ENCODE assay signal across 8 mouse cellular contexts in the genomic region with DNA sequence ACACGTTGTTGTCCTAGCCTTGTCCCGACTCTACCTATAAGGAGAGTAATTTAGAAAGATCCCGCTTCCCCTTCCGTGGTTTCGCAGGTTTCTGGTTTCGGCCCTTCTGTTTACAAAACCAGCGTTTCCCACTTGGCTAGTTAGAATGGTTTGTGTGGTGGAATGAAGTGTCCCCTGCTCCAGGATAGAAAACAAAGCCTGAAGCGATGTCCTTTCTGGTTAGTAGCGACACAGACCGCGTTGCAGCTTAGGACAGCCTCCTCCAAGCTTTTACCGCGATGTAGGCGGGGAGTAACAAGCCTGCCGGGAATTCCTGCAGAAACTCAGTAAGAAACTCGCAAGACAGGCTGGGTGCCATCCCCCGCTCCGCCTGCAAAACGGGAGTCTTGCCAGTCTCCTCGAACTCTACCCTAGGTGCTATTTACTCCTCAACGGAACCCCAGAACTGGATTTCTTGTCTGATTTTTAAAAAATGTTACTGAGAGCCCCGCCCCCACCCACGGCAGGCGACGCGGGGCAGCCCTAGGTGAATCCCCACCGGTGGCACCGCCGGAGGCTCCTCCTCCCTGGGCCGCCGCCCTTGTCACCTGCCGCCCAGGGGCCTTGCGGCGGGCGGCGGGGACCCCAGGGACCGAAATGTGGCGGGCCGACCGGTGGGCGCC. TPM values are rescaled to one million over a fixed set of nuclear protein-coding genes. Genes with fewer than 3 reads are reported as not detected.
DNase-seq lines count a peak whose midpoint lies in the region; ATAC-seq and TF ChIP-seq lines count a peak whose summit lies in the region.

A gene (plus strand): TSS at position 382 of the 662 bp plus-strand sequence.

- intact Hi-C loops in left cerebral cortex, postnatal 25 days (cut with DNase I): loop anchor here (5.0 kb wide), 1 partner anchor 76 kb away; no protein-coding TSS in a partner anchor

- H3K9me3 ChIP-seq in forebrain, embryonic 14.5 days (replicated peaks; ENCODE audit: control insufficient read depth, low read length): no peaks in the 10 kb centered on the region
- no peaks in the 10 kb centered on the region for H3K9me3 ChIP-seq in hindbrain, postnatal 0 days (ENCODE audit: low read length)
- no peaks in the 10 kb centered on the region for H3K9me3 ChIP-seq in midbrain, embryonic 10.5 days (replicated peaks)

- no peak for ATAC-seq in forebrain, embryonic 14.5 days
- ATAC-seq in hindbrain, postnatal 0 days: no peak

- WGBS in forebrain, embryonic 14.5 days: under 1% methylated on average over 41 of the region's 41 CpGs
- WGBS in hindbrain, postnatal 0 days: 2% methylated on average over 41 of the region's 41 CpGs
- WGBS in midbrain, embryonic 10.5 days: 2% methylated on average over 41 of the region's 41 CpGs
- WGBS in small intestine, adult 2 months: under 1% methylated on average over 41 of the region's 41 CpGs

- H3K36me3 ChIP-seq in forebrain, embryonic 14.5 days (ENCODE audit: control insufficient read depth, insufficient read depth, low read length): no peaks in the 10 kb centered on the region
- no peaks in the 10 kb centered on the region for H3K36me3 ChIP-seq in hindbrain, postnatal 0 days (ENCODE audit: insufficient read depth, low read length)
- no peaks in the 10 kb centered on the region for H3K36me3 ChIP-seq in midbrain, embryonic 10.5 days
- H3K36me3 ChIP-seq in small intestine, adult 2 months (ENCODE audit: control insufficient read depth, insufficient read depth, low read length): no peaks in the 10 kb centered on the region

- H3K27ac ChIP-seq in forebrain, embryonic 14.5 days (ENCODE audit: low read depth, low read length): no peak within 1 kb of the TSS
- H3K27ac ChIP-seq in hindbrain, postnatal 0 days: no peak within 1 kb of the TSS
- no peak within 1 kb of the TSS; the same call in 1 of the 2 replicates for H3K27ac ChIP-seq in midbrain, embryonic 10.5 days (replicated peaks)
- H3K27ac ChIP-seq in small intestine, adult 2 months (ENCODE audit: insufficient read depth, low read depth, low read length): peak within 1 kb of the TSS; percentile 60

- H3K9ac ChIP-seq in forebrain, embryonic 14.5 days (ENCODE audit: low read length): peak within 1 kb of the TSS; percentile 52
- peak within 1 kb of the TSS; percentile 43 for H3K9ac ChIP-seq in hindbrain, postnatal 0 days (replicated peaks; ENCODE audit: low read length)

- 0 out of 2 replicates have a peak, but pooled peaks have one; percentile 22 for TF ChIP-seq POLR2A in small intestine, adult 2 months (IDR thresholded peaks at IDR 0.05; ENCODE audit: low read depth, low read length)

- H3K27me3 ChIP-seq in forebrain, embryonic 14.5 days (replicated peaks; ENCODE audit: control insufficient read depth, insufficient read depth, low read length): peaks cover 29% of the 10 kb centered on the region
- peaks cover 22% of the 10 kb centered on the region for H3K27me3 ChIP-seq in hindbrain, postnatal 0 days (ENCODE audit: insufficient read depth, low read length)
- H3K27me3 ChIP-seq in midbrain, embryonic 10.5 days (ENCODE audit: low read depth, poor library complexity, severe bottlenecking): peaks cover 73% of the 10 kb centered on the region
- peaks cover 4% of the 10 kb centered on the region; the same call in 1 of the 2 replicates for H3K27me3 ChIP-seq in small intestine, adult 2 months (ENCODE audit: control insufficient read depth, insufficient read depth, low read length)

- H3K4me2 ChIP-seq in forebrain, embryonic 14.5 days (ENCODE audit: low read length): peak within 1 kb of the TSS; percentile 94
- H3K4me2 ChIP-seq in hindbrain, postnatal 0 days (ENCODE audit: low read depth, low read length): peak within 1 kb of the TSS; percentile 98

- H3K4me3 ChIP-seq in forebrain, embryonic 14.5 days (ENCODE audit: low read depth, low read length): peak within 1 kb of the TSS; percentile 48
- peak within 1 kb of the TSS; percentile 55 for H3K4me3 ChIP-seq in hindbrain, postnatal 0 days (ENCODE audit: low read length)
- peak within 1 kb of the TSS; percentile 63 for H3K4me3 ChIP-seq in midbrain, embryonic 10.5 days
- peak within 1 kb of the TSS; percentile 89 for H3K4me3 ChIP-seq in small intestine, adult 2 months (ENCODE audit: low read depth, low read length)

- H3K4me1 ChIP-seq in forebrain, embryonic 14.5 days (ENCODE audit: control insufficient read depth, insufficient read depth, low read length): peaks cover 2% of the 10 kb centered on the region; the same call in 1 of the 2 replicates
- no peaks in the 10 kb centered on the region for H3K4me1 ChIP-seq in hindbrain, postnatal 0 days (ENCODE audit: insufficient read depth, low read length)
- H3K4me1 ChIP-seq in midbrain, embryonic 10.5 days: peaks cover 14% of the 10 kb centered on the region
- peaks cover 17% of the 10 kb centered on the region for H3K4me1 ChIP-seq in small intestine, adult 2 months (ENCODE audit: control insufficient read depth, insufficient read depth, insufficient read length, low read length)

- DNase-seq in B cell, adult 2 months: peak; percentile 76
- peak; percentile 41 for DNase-seq in T-cell, adult 2 months (ENCODE audit: low spot score)
- peak; percentile 62 for DNase-seq in forebrain, embryonic 14.5 days (ENCODE audit: low spot score)
- DNase-seq in hindbrain, postnatal 0 days (ENCODE audit: low spot score): peak; percentile 37
- peak; percentile 41 to 81 for DNase-seq in left cerebral cortex, postnatal 25 days (ENCODE audit: low spot score in 2 of 2)
- peak; percentile 59 for DNase-seq in midbrain, embryonic 10.5 days (ENCODE audit: low spot score)
- DNase-seq in cerebellum, adult 9-10 months: no peak

- TF ChIP-seq CTCF in hindbrain, postnatal 0 days (IDR thresholded peaks at IDR 0.05; ENCODE audit: low read depth): no peak
- 0 out of 2 replicates have a peak, but pooled peaks have one; percentile 14 for TF ChIP-seq CTCF in small intestine, adult 2 months (IDR thresholded peaks at IDR 0.05; ENCODE audit: extremely low read depth, insufficient read length, insufficient replicate concordance, low read depth, low read length)

RNA-seq across cellular contexts. Expression of the gene that starts here (rescaled TPM):
- polyA plus RNA-seq in forebrain, embryonic 14.5 days (2014; fragmentation: Nextera tagmentation; extraction: Ambion mirVana): 0.15 TPM in 1 of 2 replicates, not detected in the other
- total RNA-seq in hindbrain, postnatal 0 days (2014; rRNA removed): 0.22 and 0.58 TPM in 2 replicates
- 0.11 and 0.23 TPM in 2 replicates for polyA plus RNA-seq in hindbrain, postnatal 0 days (2015; fragmentation: Nextera tagmentation; extraction: Ambion mirVana)
- total RNA-seq in left cerebral cortex, postnatal 25 days (2021): under 1 TPM; 0.18 TPM
- 0.10 and 0.21 TPM in 2 replicates for polyA plus RNA-seq in midbrain, embryonic 10.5 days (2016; fragmentation: Nextera tagmentation; extraction: Ambion mirVana)
- 4.9 and 11.4 TPM in 2 replicates for polyA plus RNA-seq in small intestine, adult 2 months (2012; rRNA removed)

Comparison
In these comparisons a context has a peak if more than half of its experiments do, and no peak if none do; other contexts are left out.
1. Peak in DNase-seq, H3K4me3 ChIP-seq, H3K9ac ChIP-seq and H3K4me2 ChIP-seq in forebrain, embryonic 14.5 days; RNA of the gene not detected or under 1 TPM.
2. Peak in DNase-seq, H3K4me3 ChIP-seq, H3K9ac ChIP-seq and H3K4me2 ChIP-seq in hindbrain, postnatal 0 days; RNA of the gene not detected or under 1 TPM.
3. Peak in DNase-seq in left cerebral cortex, postnatal 25 days; RNA of the gene not detected or under 1 TPM.
4. Peak in DNase-seq and H3K4me3 ChIP-seq in midbrain, embryonic 10.5 days; RNA of the gene not detected or under 1 TPM.